Mouse (Mus musculus) adipose tissue, adult 10 weeks (tissue): ENCODE data around the gene Slc38a6. TPM values are rescaled to one million over a fixed set of nuclear protein-coding genes. Genes with fewer than 3 reads are reported as not detected.

Experiments used
- polyA plus RNA-seq: library from polyadenylated mRNA; stranded (reverse); fragments of 350-450 nt; fragmentation: Illumina TruSeq; extraction: RNeasy Lipid Tissue Mini Kit (QIAGEN cat#74804); gene quantifications from one replicate; pipeline ENCODE4 v1.2.3, GENCODE M21; 2014; ENCODE audit warnings: low read depth, low replicate concordance

Slc38a6 gene
- polyA plus RNA-seq: 15.2 TPM

GRCm38 (mm10) chr12:73286287-73287092 lies at the start of gene Slc38a6, which contains the start of gene Trmt5:
Gene Slc38a6, plus strand, starts transcription at chr12:73286779.
Gene Trmt5, minus strand, starts transcription at chr12:73286710.

Other genes starting within 250 kb of the Slc38a6 start
- 2.8 TPM for gene Six1, start 232.9 kb upstream of the Slc38a6 start, polyA plus RNA-seq
- 1.0 TPM for gene Six4, start 173.3 kb upstream of the Slc38a6 start, polyA plus RNA-seq
- 17.6 TPM for gene Mnat1, start 163.1 kb upstream of the Slc38a6 start, polyA plus RNA-seq
- 10.8 TPM for gene Trmt5, start 69 bp upstream of the Slc38a6 start, polyA plus RNA-seq